Mouse (Mus musculus) hindbrain, embryonic 16.5 days (tissue): Measurements from ENCODE around the gene Rptor. TPM values are rescaled to one million over a fixed set of nuclear protein-coding genes. Genes with fewer than 3 reads are reported as not detected.

Experiments
- ATAC-seq: fragments of 200-750 bp; cut with Nextera tagmentation; 2 replicates; pipeline ENCODE4 v1.8.0; 2017; ENCODE audit warnings: moderate TSS enrichment, moderate library complexity
- H3K27ac ChIP-seq: fragments of 300-500 bp; sonication (generic); 2 replicates; pipeline ENCODE4 v1.5.1; 2014; ENCODE audit warnings: low read depth, mild to moderate bottlenecking, control low read depth, low read length, moderate library complexity
- H3K27me3 ChIP-seq: fragments of 300-500 bp; sonication (generic); replicated peaks from 2 replicates; pipeline ENCODE4 v1.6.1; 2014; ENCODE audit warnings: low read length; ENCODE audit not compliant: control insufficient read depth, insufficient read depth
- H3K36me3 ChIP-seq: fragments of 300-500 bp; sonication (generic); 2 replicates; pipeline ENCODE4 v1.6.1; 2014; ENCODE audit warnings: mild to moderate bottlenecking, low read length, moderate library complexity, mixed read lengths; ENCODE audit not compliant: control insufficient read depth, insufficient read depth
- H3K4me1 ChIP-seq: fragments of 300-500 bp; sonication (generic); 2 replicates; pipeline ENCODE4 v1.6.1; 2014; ENCODE audit warnings: low read depth, low read length; ENCODE audit not compliant: control insufficient read depth, insufficient read depth
- H3K4me2 ChIP-seq: fragments of 300-500 bp; sonication (generic); 2 replicates; pipeline ENCODE4 v1.6.1; 2014; ENCODE audit warnings: mild to moderate bottlenecking, low read length, control low read depth, moderate library complexity
- H3K4me3 ChIP-seq: fragments of 300-500 bp; sonication (generic); 2 replicates; pipeline ENCODE4 v1.5.1; 2014; ENCODE audit warnings: mild to moderate bottlenecking, low read length, control low read depth, moderate library complexity
- H3K9ac ChIP-seq: fragments of 300-500 bp; sonication (generic); 2 replicates; pipeline ENCODE4 v1.6.1; 2014; ENCODE audit warnings: low read depth, mild to moderate bottlenecking, control low read depth, low read length, moderate library complexity
- H3K9me3 ChIP-seq: fragments of 300-500 bp; sonication (generic); 2 replicates; pipeline ENCODE4 v1.6.1; 2014; ENCODE audit warnings: mild to moderate bottlenecking, low read length, moderate library complexity; ENCODE audit not compliant: control insufficient read depth
- WGBS: fragments of 180-500 bp; shearing (Covaris S2); extraction: QIAGEN DNeasy Blood & Tissue Kit; methylation state at CpG from one replicate; pipeline ENCODE4 v1.1.7; 2014; 5-methylcytosine and 5-hydroxymethylcytosine counted together
- polyA plus RNA-seq: library from polyadenylated mRNA; unstranded; fragments of >200 nt; fragmentation: Nextera tagmentation; extraction: Ambion mirVana; gene quantifications from 2 replicates; pipeline ENCODE4 v1.2.1, GENCODE M21; 2015

Rptor gene
- polyA plus RNA-seq, 1 experiment from 2014 or later = 8.5 TPM

GRCm38 (mm10) chr11:119685477-119685876, 82.8 kb downstream of the Rptor start:
- H3K27me3 ChIP-seq = no peaks in the 10 kb centered on the region
- no peak overlapping the region for H3K4me2 ChIP-seq
- no peak overlapping the region for H3K9ac ChIP-seq
- ATAC-seq = no peak
- H3K9me3 ChIP-seq = no peaks in the 10 kb centered on the region
- no peak overlapping the region for H3K4me3 ChIP-seq
- no peaks in the 10 kb centered on the region for H3K36me3 ChIP-seq
- H3K27ac ChIP-seq = no peak overlapping the region
- 46% methylated on average over 5 of the region's 5 CpGs for WGBS
- H3K4me1 ChIP-seq = peaks cover 14% of the 10 kb centered on the region

DNA sequence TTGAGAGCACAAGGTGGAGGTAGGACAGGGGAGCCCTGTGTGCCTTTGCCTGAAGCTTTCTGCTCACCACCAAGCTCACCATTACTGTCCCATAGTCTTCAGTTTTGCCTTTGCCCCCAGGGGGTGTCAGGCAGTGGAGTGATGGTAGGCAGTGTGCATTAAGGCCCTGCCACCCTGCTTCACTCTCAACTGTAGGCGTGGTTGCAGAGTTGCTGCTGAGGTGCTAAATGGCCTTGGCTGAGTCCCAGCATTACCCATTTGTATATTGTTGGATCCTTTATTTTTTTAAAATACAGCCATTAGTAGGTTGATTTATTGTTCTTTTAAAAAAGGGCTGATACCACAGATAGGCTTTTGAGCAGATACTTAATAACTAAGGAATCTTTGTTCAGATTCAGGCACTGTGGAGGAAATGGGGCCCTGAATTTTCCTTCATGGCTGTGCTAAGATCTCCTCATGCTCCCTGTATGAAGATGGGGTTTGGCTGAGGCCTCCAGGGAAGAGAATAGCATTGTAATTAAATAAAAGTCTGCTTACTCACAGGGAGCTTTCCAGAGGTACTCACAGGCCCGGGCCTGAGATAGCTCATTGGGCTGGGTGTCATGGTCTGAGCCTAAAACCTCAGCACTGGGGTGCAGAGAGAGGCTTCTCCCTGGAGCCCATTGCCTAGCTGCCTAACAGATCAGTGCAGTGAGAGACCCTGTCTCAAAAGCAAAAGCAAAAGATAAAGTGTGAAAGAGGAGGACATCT, 83.4 kb downstream of the Rptor start:
- WGBS = 46% methylated on average over 2 of the region's 2 CpGs
- Histone ChIP-seq H3K4me1 (peaks cover 10% of the 10 kb centered on the region), H3K27me3 (no peaks in the 10 kb centered on the region), H3K4me2 (no peak overlapping the region), H3K9me3 (no peaks in the 10 kb centered on the region), H3K36me3 (no peaks in the 10 kb centered on the region), H3K4me3 (no peak overlapping the region), H3K27ac (no peak overlapping the region; the same call in 1 of the 2 replicates), H3K9ac (no peak overlapping the region)
- ATAC-seq = no peak

- Histone ChIP-seq H3K27ac (no peak overlapping the region), H3K4me3 (no peak overlapping the region), H3K36me3 (no peaks in the 10 kb centered on the region), H3K4me1 (peaks cover 10% of the 10 kb centered on the region), H3K4me2 (no peak overlapping the region), H3K9me3 (no peaks in the 10 kb centered on the region), H3K9ac (no peak overlapping the region), H3K27me3 (no peaks in the 10 kb centered on the region)
- 85% methylated on average over 3 of the region's 3 CpGs for WGBS
- ATAC-seq = no peak
Measured at GRCm38 (mm10) chr11:119687316-119687715, 84.6 kb downstream of the Rptor start.

GRCm38 (mm10) chr11:119687966-119688365, 85.3 kb downstream of the Rptor start:
- Histone ChIP-seq H3K36me3 (no peaks in the 10 kb centered on the region), H3K4me1 (peaks cover 10% of the 10 kb centered on the region), H3K4me2 (no peak overlapping the region), H3K9me3 (no peaks in the 10 kb centered on the region), H3K27ac (no peak overlapping the region), H3K9ac (no peak overlapping the region), H3K4me3 (no peak overlapping the region), H3K27me3 (no peaks in the 10 kb centered on the region)
- no peak for ATAC-seq

- Histone ChIP-seq H3K4me3 (no peak overlapping the region), H3K9ac (no peak overlapping the region), H3K4me1 (peaks cover 13% of the 10 kb centered on the region), H3K27ac (no peak overlapping the region), H3K36me3 (no peaks in the 10 kb centered on the region), H3K27me3 (no peaks in the 10 kb centered on the region), H3K4me2 (no peak overlapping the region), H3K9me3 (no peaks in the 10 kb centered on the region)
- no peak for ATAC-seq
- WGBS = 87% methylated on average over 3 of the region's 3 CpGs
Measured at GRCm38 (mm10) chr11:119689936-119690335, 87.2 kb downstream of the Rptor start.

GRCm38 (mm10) chr11:119692196-119692910, 89.6 kb downstream of the Rptor start:
- H3K9me3 ChIP-seq = no peaks in the 10 kb centered on the region
- peaks cover 4% of the 10 kb centered on the region for H3K4me1 ChIP-seq
- H3K4me2 ChIP-seq = no peak overlapping the region
- H3K27me3 ChIP-seq = no peaks in the 10 kb centered on the region
- H3K4me3 ChIP-seq = no peak overlapping the region
- no peaks in the 10 kb centered on the region for H3K36me3 ChIP-seq
- H3K9ac ChIP-seq = no peak overlapping the region
- 88% methylated on average over 6 of the region's 6 CpGs for WGBS
- H3K27ac ChIP-seq = no peak overlapping the region
- no peak for ATAC-seq

DNA sequence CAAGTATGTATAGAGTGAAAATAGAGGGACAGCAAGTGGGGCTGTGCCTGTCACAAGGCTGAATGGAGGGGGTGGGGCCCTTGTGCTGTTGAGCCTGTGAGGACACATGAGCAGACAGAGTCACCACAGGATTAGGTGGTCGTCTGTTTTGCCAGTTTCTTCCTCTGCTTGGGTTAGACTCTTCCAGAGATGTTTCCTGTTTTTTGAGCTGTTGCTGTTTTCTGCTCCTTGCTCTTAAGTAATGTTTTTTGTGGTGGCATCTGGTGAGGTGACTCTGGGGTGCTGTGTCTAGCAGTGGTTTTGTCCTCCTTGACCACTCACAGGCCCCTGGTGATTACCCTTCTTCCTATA, 90.2 kb downstream of the Rptor start:
- Histone ChIP-seq H3K9me3 (no peaks in the 10 kb centered on the region), H3K27ac (no peak overlapping the region), H3K4me3 (no peak overlapping the region), H3K36me3 (no peaks in the 10 kb centered on the region), H3K4me1 (peaks cover 4% of the 10 kb centered on the region), H3K4me2 (no peak overlapping the region), H3K9ac (no peak overlapping the region), H3K27me3 (no peaks in the 10 kb centered on the region)
- ATAC-seq = no peak
- WGBS = 63% methylated on average over 1 of the region's 1 CpGs

GRCm38 (mm10) chr11:119694146-119694860, 91.6 kb downstream of the Rptor start:
- Histone ChIP-seq H3K9me3 (no peaks in the 10 kb centered on the region), H3K27ac (no peak overlapping the region), H3K36me3 (no peaks in the 10 kb centered on the region), H3K4me2 (no peak overlapping the region), H3K4me3 (no peak overlapping the region), H3K9ac (no peak overlapping the region), H3K27me3 (no peaks in the 10 kb centered on the region), H3K4me1 (peaks cover 4% of the 10 kb centered on the region)
- WGBS = 69% methylated on average over 10 of the region's 10 CpGs
- no peak for ATAC-seq

DNA sequence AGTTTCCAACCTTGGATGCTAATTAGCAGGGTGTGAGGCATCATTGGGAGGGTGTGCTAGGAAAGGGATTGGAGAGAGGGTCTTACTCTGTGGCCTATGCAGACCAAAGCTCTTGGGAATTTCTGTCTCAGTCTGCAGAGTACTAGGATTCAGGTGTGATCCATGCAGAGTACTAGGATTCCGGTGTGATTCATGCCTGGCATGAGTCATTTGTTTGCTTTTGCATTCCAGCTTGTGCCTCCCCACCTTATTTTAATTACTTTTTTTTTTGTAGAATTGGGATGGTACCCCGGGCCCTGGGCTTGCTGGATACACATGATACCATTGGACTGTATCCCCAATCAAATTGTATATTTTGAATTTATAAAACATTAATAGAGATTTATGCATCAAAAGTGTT, 93.7 kb downstream of the Rptor start:
- H3K4me3 ChIP-seq = no peak overlapping the region
- WGBS = 89% methylated on average over 2 of the region's 2 CpGs

More for the DNA sequence above, 93.7 kb downstream of the Rptor start:
- Histone ChIP-seq H3K4me2 (no peak overlapping the region), H3K4me1 (peaks cover 4% of the 10 kb centered on the region), H3K27ac (no peak overlapping the region), H3K9ac (no peak overlapping the region), H3K36me3 (no peaks in the 10 kb centered on the region), H3K27me3 (no peaks in the 10 kb centered on the region), H3K9me3 (no peaks in the 10 kb centered on the region)
- no peak for ATAC-seq
